In the genomic region with DNA sequence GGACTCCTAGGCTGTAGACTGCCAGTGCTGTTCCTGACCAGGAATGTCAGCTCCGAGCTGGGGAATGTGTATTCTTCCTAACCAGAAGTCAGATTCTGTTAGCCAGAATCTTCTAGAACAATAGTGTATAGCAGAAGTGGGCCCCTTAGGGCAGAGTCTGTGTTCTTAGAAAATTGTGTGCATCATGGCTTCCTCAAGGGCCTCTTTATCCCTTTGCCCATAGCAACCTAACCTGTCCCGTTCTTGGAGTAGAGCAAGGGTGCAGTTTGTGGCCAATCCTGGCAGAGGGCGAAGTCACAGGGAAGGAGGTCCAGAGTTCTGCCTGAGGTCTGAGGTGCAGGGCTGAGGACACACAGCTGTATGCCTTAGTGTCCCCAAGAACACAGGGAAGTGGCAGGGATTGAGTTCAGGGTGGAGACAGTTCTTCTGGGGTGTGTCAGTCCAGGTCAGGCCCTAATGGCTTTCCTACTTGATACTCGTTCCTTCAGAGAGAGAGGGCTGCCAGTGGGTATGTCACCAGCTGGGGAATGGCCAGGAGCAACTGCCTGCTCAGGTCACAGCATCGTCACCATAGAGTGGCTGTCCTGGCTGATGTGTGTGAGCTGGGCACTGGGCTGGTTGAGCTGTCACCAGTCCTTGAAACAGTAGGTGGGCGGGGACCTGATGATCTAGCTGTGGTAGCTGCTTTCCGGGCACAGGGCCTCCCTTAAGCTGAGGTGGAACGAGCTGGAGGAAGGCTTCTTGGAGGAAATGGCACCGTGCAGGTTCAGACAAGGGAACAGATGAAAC, we compare ENCODE assay signal across 7 mouse cellular contexts. TPM values are rescaled to one million over a fixed set of nuclear protein-coding genes. Genes with fewer than 3 reads are reported as not detected.
DNase-seq lines count a peak whose midpoint lies in the region; ATAC-seq and TF ChIP-seq lines count a peak whose summit lies in the region.

No protein-coding gene starts in this region.

- no peaks in the 10 kb centered on the region for H3K36me3 ChIP-seq in heart, embryonic 16.5 days (ENCODE audit: control insufficient read depth, insufficient read depth)
- no peaks in the 10 kb centered on the region for H3K36me3 ChIP-seq in lung, postnatal 0 days (ENCODE audit: insufficient read depth, low read length)
- no peaks in the 10 kb centered on the region for H3K36me3 ChIP-seq in forebrain, postnatal 0 days (ENCODE audit: insufficient read depth)

- peak; percentile 48 for TF ChIP-seq CTCF in lung, postnatal 0 days (IDR thresholded peaks at IDR 0.05)
- no peak for TF ChIP-seq CTCF in forebrain, postnatal 0 days (IDR thresholded peaks at IDR 0.05; ENCODE audit: low read depth)

- H3K27ac ChIP-seq in heart, embryonic 16.5 days (ENCODE audit: low read length) = peak overlapping the region; percentile 62; the same call in 1 of the 2 replicates
- H3K27ac ChIP-seq in lung, postnatal 0 days (ENCODE audit: low read length) = no peak overlapping the region
- no peak overlapping the region for H3K27ac ChIP-seq in forebrain, postnatal 0 days (ENCODE audit: low read depth, low read length)

- H3K4me3 ChIP-seq in heart, embryonic 16.5 days (ENCODE audit: low read length) = no peak overlapping the region
- H3K4me3 ChIP-seq in lung, postnatal 0 days (ENCODE audit: low read depth, low read length) = no peak overlapping the region
- no peak overlapping the region for H3K4me3 ChIP-seq in forebrain, postnatal 0 days (ENCODE audit: low read depth, low read length)

- no peak for TF ChIP-seq EP300 in lung, postnatal 0 days (IDR thresholded peaks at IDR 0.05)

- peak; percentile 73 for DNase-seq in adrenal gland, postnatal 10 days
- DNase-seq in lung, postnatal 0 days (ENCODE audit: low spot score) = peak; percentile 56
- no peak for DNase-seq in right cerebral cortex, postnatal 10 days (ENCODE audit: low spot score in 2 of 2)
- no peak for DNase-seq in forebrain, postnatal 0 days
- DNase-seq in frontal cortex, adult 2 months (ENCODE audit: extremely low spot score in 1 of 2, low spot score in 1 of 2) = no peak

- no peaks in the 10 kb centered on the region for H3K27me3 ChIP-seq in heart, embryonic 16.5 days (ENCODE audit: control insufficient read depth, insufficient read depth, low read length)
- no peaks in the 10 kb centered on the region for H3K27me3 ChIP-seq in lung, postnatal 0 days (replicated peaks; ENCODE audit: insufficient read depth, low read length)
- H3K27me3 ChIP-seq in forebrain, postnatal 0 days (ENCODE audit: insufficient read depth, low read length) = no peaks in the 10 kb centered on the region

- peaks cover 61% of the 10 kb centered on the region for H3K4me1 ChIP-seq in heart, embryonic 16.5 days (ENCODE audit: control insufficient read depth, insufficient read depth, low read length)
- peaks cover 35% of the 10 kb centered on the region for H3K4me1 ChIP-seq in lung, postnatal 0 days (ENCODE audit: insufficient read depth, low read depth, low read length)
- peaks cover 8% of the 10 kb centered on the region for H3K4me1 ChIP-seq in forebrain, postnatal 0 days (ENCODE audit: insufficient read depth)

- no peak overlapping the region for H3K4me2 ChIP-seq in heart, embryonic 16.5 days (ENCODE audit: low read depth, low read length)
- no peak overlapping the region for H3K4me2 ChIP-seq in lung, postnatal 0 days (replicated peaks; ENCODE audit: low read depth, low read length)
- no peak overlapping the region for H3K4me2 ChIP-seq in forebrain, postnatal 0 days (ENCODE audit: low read depth)

- peak; percentile 54 for ATAC-seq in CD4-positive, CD25-positive, alpha-beta regulatory T cell, adult 4 months
- ATAC-seq in heart, embryonic 16.5 days (replicated peaks; ENCODE audit: extremely low read depth, insufficient read depth, low FRiP score) = no peak
- ATAC-seq in lung, postnatal 0 days = peak; percentile 16
- no peak for ATAC-seq in forebrain, postnatal 0 days

- 43% methylated on average over 9 of the region's 9 CpGs for WGBS in heart, embryonic 16.5 days
- 40% methylated on average over 9 of the region's 9 CpGs for WGBS in lung, postnatal 0 days
- WGBS in forebrain, postnatal 0 days = 71% methylated on average over 9 of the region's 9 CpGs

- peak overlapping the region; percentile 7; the same call in 1 of the 2 replicates for H3K9ac ChIP-seq in heart, embryonic 16.5 days (ENCODE audit: low read length)
- no peak overlapping the region for H3K9ac ChIP-seq in lung, postnatal 0 days (replicated peaks; ENCODE audit: low read depth)
- H3K9ac ChIP-seq in forebrain, postnatal 0 days = no peak overlapping the region

- H3K9me3 ChIP-seq in heart, embryonic 16.5 days (replicated peaks; ENCODE audit: control insufficient read depth, low read length) = no peaks in the 10 kb centered on the region
- H3K9me3 ChIP-seq in lung, postnatal 0 days (ENCODE audit: low read length) = no peaks in the 10 kb centered on the region
- no peaks in the 10 kb centered on the region for H3K9me3 ChIP-seq in forebrain, postnatal 0 days (ENCODE audit: low read length)

RNA-seq across cellular contexts. Expression of gene Rxra, which starts 27.8 kb away (rescaled TPM):
- 1 to 10 TPM; 3.3 to 7.8 TPM for polyA plus RNA-seq in CD4-positive, CD25-positive, alpha-beta regulatory T cell, adult 4 months (2017; shearing (Covaris generic))
- total RNA-seq in adrenal gland, postnatal 10 days (2021) = 10 to 100 TPM; 49.3 to 75.6 TPM
- 6.6 and 8.4 TPM in 2 replicates for polyA plus RNA-seq in heart, embryonic 16.5 days (2015; fragmentation: Nextera tagmentation; extraction: Ambion mirVana)
- polyA plus RNA-seq in lung, postnatal 0 days (2015; fragmentation: Nextera tagmentation; extraction: Ambion mirVana) = 9.6 and 10.3 TPM in 2 replicates
- total RNA-seq in forebrain, postnatal 0 days (2014; rRNA removed) = 9.4 and 19.3 TPM in 2 replicates
- 1.7 and 2.1 TPM in 2 replicates for polyA plus RNA-seq in forebrain, postnatal 0 days (2015; fragmentation: Nextera tagmentation; extraction: Ambion mirVana)
- 12.3 and 16.0 TPM in 2 replicates for polyA plus RNA-seq in frontal cortex, adult 2 months (2012; rRNA removed)

Comparison
In these comparisons a context has a peak if more than half of its experiments do, and no peak if none do; other contexts are left out.
1. ATAC-seq: peak in CD4-positive, CD25-positive, alpha-beta regulatory T cell, adult 4 months (single experiment) and lung, postnatal 0 days (single experiment); none in heart, embryonic 16.5 days (single experiment) and forebrain, postnatal 0 days (single experiment).
2. DNase-seq: peak in adrenal gland, postnatal 10 days (single experiment) and lung, postnatal 0 days (single experiment); none in right cerebral cortex, postnatal 10 days (0 of 2), forebrain, postnatal 0 days (single experiment) and frontal cortex, adult 2 months (0 of 2).